Mouse (Mus musculus) cerebellum, adult 2 months (tissue): ENCODE results near the gene Atp6v1g3.

Experiments used
- CTCF ChIP-seq: fragments of 200-500 bp; IDR thresholded peaks from 2 replicates; pipeline ENCODE4 v1.5.1; 2011; ENCODE audit warnings: low read depth, mild to moderate bottlenecking, control low read depth, low read length, moderate library complexity, borderline replicate concordance; ENCODE audit not compliant: insufficient read depth
- POLR2A ChIP-seq: fragments of 200-500 bp; IDR thresholded peaks from 2 replicates; pipeline ENCODE4 v1.6.1; 2011; ENCODE audit warnings: low read length, control low read depth, borderline replicate concordance; ENCODE audit not compliant: insufficient read depth

DNA sequence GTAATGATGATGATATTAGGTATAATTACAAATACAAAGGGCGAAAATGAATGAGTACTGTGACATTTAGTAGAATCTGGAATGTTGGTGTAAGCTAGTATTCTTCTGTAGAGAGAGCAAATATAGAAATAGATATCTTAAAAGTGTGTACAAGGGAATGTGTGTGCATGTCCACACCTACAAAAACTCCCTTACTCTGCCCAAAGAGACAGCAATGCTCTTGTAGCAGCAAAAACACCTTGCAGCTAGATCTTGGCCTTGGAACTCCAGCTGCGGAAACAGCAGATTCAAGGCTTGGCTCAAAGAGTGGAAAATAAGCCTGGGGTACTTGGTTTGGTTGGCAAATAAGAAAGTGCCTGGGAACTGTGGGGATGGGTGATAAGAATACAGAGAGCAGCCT lies 57.0 kb downstream of the Atp6v1g3 start:
- no peak for TF ChIP-seq POLR2A
- TF ChIP-seq CTCF, result no peak
